Mouse (Mus musculus): ENCODE data around the gene Taar7f.
"Not testable (repeated sequence)": the region's sequence is repeated elsewhere in the genome, so short reads cannot be mapped to it uniquely, and the experiment has no call there.

Taar7f gene

GRCm38 (mm10) chr10:24049210-24049609, at the start of gene Taar7f:
TSS of gene Taar7f (plus strand) at chr10:24049510.
- DNase-seq (ENCODE audit: low spot score): no peak

GRCm38 (mm10) chr10:23999639-24000038, 49.7 kb upstream of the Taar7f start, which contains the start of gene Taar7b:
TSS of gene Taar7b (plus strand) at chr10:23999939.
- no peak for DNase-seq (ENCODE audit: low spot score)

- no peak for DNase-seq (ENCODE audit: low spot score)
Measured at GRCm38 (mm10) chr10:24006442-24006841, 42.9 kb upstream of the Taar7f start.

- no peak for DNase-seq (ENCODE audit: low spot score)
Measured at GRCm38 (mm10) chr10:24007034-24007433, 42.3 kb upstream of the Taar7f start.

GRCm38 (mm10) chr10:24008143-24008542, 41.2 kb upstream of the Taar7f start:
- DNase-seq (ENCODE audit: low spot score): no peak

- no peak for DNase-seq (ENCODE audit: low spot score)
Measured at GRCm38 (mm10) chr10:24026922-24027321, 22.4 kb upstream of the Taar7f start, which contains the start of gene Taar7d. TSS of gene Taar7d (plus strand) at chr10:24027222.

GRCm38 (mm10) chr10:24031347-24031746, 18.0 kb upstream of the Taar7f start:
- DNase-seq (ENCODE audit: low spot score): no peak

- no peak for DNase-seq (ENCODE audit: low spot score)
Measured at GRCm38 (mm10) chr10:24037314-24037713, 12.0 kb upstream of the Taar7f start, which contains the start of gene Taar7e. TSS of gene Taar7e (plus strand) at chr10:24037614.

GRCm38 (mm10) chr10:24040120-24040869, 9.0 kb upstream of the Taar7f start:
- no peak for DNase-seq (ENCODE audit: low spot score)

- no peak for DNase-seq (ENCODE audit: low spot score)
Measured at GRCm38 (mm10) chr10:24052039-24052438, 2.7 kb downstream of the Taar7f start.

- no peak for DNase-seq (ENCODE audit: low spot score)
Measured at GRCm38 (mm10) chr10:24058986-24059385, 9.7 kb downstream of the Taar7f start.

- DNase-seq (ENCODE audit: low spot score): not testable (repeated sequence)
Measured at GRCm38 (mm10) chr10:24074751-24075150, 25.4 kb downstream of the Taar7f start.

GRCm38 (mm10) chr10:24076200-24076599, 26.9 kb downstream of the Taar7f start, which contains the start of gene Taar8a:
TSS of gene Taar8a (plus strand) at chr10:24076500.
- not testable (repeated sequence) for DNase-seq (ENCODE audit: low spot score)

- no peak for DNase-seq (ENCODE audit: low spot score)
Measured at GRCm38 (mm10) chr10:24080166-24080565, 30.9 kb downstream of the Taar7f start.

- DNase-seq (ENCODE audit: low spot score): no peak
Measured at GRCm38 (mm10) chr10:24085936-24086335, 36.6 kb downstream of the Taar7f start.

- peak; percentile 68 for DNase-seq (ENCODE audit: low spot score)
Measured at GRCm38 (mm10) chr10:24086555-24086954, 37.2 kb downstream of the Taar7f start.

GRCm38 (mm10) chr10:24087168-24087567, 37.9 kb downstream of the Taar7f start:
- no peak for DNase-seq (ENCODE audit: low spot score)

GRCm38 (mm10) chr10:24092194-24092593, 42.9 kb downstream of the Taar7f start, which contains the start of gene Taar8b:
TSS of gene Taar8b (minus strand) at chr10:24092294.
- DNase-seq (ENCODE audit: low spot score): no peak

- DNase-seq (ENCODE audit: low spot score): not testable (repeated sequence)
Measured at GRCm38 (mm10) chr10:24097010-24097409, 47.7 kb downstream of the Taar7f start.
